Mouse (Mus musculus) left cerebral cortex, adult 11 months (tissue): ENCODE results near the gene Cish.
"Not testable (repeated sequence)": the region's sequence is repeated elsewhere in the genome, so short reads cannot be mapped to it uniquely, and the experiment has no call there.

ENCODE experiments used
- DNase-seq: peaks from one replicate; pipeline ENCODE4 v3.0.0; 2022; ENCODE audit warnings: low spot score

Gene Cish

DNA sequence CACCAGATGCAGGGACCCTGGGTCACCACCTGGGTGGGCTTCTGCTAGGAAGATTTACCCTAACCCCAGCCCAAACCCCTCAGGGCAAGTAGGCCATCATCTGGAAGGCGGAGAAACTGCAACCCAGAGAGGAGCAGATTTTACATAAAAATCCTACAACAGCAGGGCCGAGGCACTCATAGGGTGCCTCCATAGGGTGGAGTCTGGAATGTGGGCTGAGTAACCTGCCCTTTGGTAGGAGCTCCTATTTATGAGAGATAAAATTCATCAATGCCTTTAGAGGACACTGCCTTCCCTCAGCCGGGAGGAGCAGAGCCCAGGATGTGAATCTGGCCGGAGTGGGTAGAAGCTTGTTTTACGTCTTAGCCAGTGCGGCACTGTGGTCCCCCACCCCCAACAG is 3.0 kb downstream of the Cish start:
- DNase-seq = no peak

- no peak for DNase-seq
Observed at GRCm38 (mm10) chr9:107299783-107300182, 4.0 kb downstream of the Cish start.

DNA sequence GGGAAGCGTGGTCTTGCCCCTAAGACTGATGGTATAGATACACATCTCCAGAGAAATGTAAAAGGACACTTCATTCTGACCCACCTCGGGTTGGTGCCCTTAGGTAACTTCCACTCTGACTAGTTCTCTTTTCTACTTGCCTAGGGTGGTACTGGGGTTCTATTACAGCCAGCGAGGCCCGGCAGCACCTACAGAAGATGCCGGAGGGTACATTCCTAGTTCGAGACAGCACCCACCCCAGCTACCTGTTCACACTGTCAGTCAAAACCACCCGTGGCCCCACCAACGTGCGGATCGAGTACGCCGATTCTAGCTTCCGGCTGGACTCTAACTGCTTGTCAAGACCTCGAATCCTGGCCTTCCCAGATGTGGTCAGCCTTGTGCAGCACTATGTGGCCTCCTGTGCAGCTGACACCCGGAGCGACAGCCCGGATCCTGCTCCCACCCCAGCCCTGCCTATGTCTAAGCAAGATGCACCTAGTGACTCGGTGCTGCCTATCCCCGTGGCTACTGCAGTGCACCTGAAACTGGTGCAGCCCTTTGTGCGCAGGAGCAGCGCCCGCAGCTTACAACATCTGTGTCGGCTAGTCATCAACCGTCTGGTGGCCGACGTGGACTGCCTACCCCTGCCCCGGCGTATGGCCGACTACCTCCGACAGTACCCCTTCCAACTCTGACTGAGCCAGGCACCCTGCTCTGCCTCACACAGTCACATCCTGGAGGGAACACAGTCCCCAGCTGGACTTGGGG is 4.6 kb downstream of the Cish start:
- DNase-seq = no peak

DNA sequence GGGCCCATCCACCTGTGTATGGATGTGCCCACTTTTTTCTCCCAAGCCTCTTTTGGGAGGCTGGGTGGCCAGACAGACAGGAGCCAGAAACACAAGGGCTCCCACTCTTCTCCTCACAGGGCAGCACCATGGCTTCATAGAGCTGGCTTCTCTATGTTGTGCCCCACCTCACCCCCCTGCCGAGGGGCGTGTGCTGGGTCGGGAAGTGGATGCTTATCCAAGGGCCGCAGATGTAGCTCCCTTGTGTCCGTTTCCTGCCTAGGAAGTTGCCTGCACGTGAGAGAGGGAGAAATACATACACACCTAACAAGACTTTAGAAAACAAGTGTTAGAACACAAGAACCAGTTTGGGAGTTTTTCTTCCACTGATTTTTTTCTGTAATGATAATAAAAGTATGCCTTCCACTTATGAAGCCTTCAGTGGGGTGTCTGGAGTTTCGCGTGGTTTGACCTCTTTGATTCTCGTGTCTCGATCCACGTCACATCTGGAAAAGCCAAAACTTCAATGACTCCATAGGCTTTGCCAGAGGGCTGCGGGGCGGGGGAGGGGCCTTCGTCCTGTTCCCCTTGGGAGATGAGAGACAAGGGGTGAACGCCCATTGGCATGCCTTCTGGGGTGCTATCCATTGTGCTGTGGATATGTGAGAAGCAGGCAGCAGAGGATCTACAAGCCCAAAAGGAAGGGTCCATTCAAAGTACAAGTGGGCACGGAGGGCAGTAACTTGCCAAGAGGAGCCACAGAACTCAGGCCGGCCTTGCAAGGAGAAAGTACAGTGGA is 5.9 kb downstream of the Cish start:
- DNase-seq = no peak

DNA sequence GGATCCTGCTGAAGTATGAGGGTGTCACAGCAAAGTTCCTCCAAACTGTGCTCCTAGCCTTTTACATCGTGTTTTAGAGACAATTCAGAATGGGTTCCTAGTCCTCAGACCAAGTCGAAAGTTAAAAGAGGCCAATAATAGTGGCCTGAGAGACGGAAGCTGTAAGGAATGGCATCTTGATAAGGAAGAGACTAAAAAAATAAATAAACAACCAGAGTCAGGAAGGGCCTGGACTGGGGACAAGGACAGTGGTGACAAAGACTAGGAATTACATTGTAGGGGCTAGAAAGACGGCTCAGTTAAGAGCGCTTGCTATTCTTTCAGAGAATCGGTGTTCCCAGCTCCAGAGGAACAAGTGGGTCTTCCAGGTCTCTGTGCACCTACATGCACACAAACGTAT is 6.8 kb downstream of the Cish start:
- no peak for DNase-seq

DNA sequence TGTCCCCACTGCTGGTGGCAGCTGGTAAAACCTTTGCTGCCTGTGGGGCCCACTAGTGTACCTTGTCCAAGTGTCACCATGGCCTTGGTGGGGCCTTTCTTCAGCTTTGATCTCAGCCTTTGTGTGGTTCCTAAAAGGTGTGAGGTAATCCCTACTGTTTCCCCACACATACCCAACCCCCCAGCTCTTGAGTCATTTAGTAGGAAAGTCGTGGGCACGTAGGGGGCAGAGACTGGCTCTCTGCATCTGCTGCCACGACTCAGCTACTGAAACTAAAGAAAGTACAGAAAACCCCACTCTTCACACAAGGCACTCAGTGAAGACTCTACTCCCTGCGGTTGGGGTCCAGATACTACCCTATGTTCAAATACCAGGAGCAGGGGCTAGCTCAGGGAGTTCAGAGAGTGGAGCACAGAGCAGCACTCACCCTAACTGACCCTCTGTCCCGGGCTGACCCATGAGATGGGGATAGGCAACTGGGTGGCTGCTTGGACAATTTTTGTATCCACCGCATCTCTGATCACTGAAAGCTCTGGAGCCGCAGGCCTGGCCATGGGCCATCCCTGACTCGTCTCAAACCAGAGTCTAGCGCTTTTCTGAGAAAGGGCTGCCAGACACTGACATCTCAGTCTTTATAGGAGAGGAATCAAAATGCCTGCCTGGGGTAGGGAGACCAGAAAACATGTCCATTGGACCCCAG is 7.4 kb downstream of the Cish start:
- DNase-seq = no peak

GRCm38 (mm10) chr9:107303900-107304299 is 8.1 kb downstream of the Cish start:
- no peak for DNase-seq

DNA sequence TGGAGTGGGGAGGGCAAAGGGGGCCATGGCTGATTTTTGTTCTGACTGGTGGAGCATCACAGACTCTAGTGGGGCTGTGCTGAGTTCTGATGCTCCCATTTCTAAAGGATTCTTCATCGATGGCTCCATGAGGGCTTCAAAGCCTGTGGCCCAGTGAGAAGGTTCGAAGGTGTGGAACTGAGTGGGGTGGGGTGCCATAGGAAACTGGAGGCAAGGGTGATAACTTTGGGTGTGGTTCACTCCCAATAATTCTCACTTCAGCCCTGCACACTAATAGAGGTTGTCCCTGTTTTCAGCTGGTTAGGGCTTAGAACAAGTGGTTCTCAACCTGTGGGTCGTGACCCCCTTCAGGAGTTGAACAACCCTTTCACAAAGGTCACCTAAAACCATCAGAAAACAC is 8.6 kb downstream of the Cish start:
- DNase-seq = no peak

DNA sequence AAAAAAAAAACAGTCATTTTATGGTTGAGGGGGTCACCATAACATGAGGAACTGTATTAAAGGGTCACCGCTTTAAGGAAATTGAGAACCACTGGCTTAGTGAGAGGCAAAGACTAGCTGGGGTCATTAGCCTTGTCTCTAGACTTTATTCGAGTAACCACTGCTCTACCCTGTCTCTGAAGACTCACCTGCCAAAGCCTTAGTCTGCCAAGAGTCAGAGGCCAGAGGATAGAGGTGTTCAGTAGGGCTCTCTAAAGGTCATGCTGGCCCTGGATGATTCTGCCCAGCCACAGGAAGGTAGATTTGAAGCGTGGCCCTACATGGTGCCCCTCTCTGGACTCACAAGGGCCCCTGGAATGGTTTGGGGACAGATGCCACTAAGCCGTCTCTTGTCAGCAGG is 9.2 kb downstream of the Cish start:
- DNase-seq = no peak

DNA sequence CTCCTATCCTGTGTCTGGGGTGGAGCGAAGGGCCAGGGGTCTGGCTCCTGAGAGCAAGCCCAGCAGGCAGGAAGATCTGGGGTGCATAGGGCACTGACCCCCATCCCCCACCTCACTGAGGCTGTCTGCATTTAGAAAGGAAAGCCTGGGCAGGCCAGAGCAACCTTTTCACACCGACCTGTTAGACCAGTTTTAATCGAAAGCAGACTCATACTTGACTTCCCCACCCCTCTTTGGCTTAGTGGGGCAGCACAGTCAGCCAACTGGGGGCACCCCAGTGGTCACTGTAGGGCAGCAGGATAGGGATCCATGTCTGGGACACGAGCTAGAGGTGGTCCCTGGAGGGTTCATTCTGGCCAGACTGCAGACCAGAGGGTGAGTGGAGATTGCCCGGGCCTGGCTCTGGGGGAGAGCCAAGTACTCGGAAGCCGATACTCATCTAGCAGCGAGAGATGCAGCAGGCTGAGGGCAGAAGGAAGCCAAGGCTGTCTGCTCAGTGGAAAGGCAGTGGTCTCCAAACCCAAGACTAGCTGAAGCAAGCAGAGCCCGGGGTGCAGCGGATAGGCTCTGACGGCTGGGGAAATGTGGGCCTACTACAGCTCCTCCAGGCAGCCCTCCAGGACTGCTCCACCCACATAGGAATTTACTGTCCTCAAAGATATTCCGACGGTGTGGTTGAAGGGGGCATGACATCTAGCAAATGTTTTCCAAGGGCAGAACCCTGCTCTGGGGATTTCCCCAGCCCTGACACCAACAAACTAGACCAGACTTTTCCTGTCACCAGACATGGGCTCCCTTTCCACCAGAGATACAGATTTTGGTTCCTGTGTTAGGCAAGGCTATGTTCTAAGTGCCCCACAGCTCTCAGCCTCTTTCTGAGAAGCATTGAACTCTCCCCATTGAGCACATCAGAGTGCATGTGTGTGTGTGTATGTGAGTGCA is 10.0 kb downstream of the Cish start:
- DNase-seq = no peak

DNA sequence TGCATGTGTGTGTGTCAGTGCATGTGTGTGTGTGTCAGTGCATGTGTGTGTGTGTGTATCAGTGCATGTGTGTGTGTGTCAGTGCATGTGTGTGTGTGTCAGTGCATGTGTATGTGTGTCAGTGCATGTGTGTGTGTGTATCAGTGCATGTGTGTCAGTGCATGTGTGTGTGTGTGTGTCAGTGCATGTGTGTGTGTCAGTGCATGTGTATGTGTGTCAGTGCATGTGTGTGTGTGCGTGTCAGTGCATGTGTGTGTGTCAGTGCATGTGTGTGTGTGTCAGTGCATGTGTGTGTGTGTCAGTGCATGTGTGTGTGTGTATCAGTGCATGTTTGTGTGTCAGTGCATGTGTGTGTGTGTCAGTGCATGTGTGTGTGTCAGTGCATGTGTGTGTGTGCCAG is 10.8 kb downstream of the Cish start:
- not testable (repeated sequence) for DNase-seq

- no peak for DNase-seq
Observed at GRCm38 (mm10) chr9:107307099-107307872, 11.5 kb downstream of the Cish start.

DNA sequence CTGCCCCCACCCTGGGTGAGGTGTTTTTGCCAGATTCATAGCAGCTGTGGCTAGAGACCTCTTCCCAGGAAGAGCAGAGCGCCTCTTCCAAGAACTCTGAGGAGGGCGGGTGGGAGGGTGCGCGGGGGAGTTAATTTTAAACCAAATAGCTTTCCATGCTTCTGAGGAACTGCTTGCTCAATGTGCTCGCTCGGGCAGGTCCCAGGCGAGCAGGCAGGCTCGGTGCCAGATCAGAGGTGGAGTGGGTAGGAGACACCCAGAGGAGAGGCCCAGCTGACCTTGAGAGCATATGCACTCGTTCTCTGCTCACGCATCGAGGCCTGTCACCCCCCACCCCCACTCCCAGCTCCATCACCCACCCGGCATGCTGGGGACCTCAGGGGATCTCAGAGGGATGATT is 12.1 kb downstream of the Cish start:
- peak; percentile 23 for DNase-seq

GRCm38 (mm10) chr9:107308346-107309000 is 12.6 kb downstream of the Cish start:
- DNase-seq = no peak

- no peak for DNase-seq
Observed at GRCm38 (mm10) chr9:107309171-107309570, 13.3 kb downstream of the Cish start.

GRCm38 (mm10) chr9:107309600-107309999 is 13.8 kb downstream of the Cish start:
- no peak for DNase-seq

GRCm38 (mm10) chr9:107312811-107313584 is 17.2 kb downstream of the Cish start:
- no peak for DNase-seq

DNA sequence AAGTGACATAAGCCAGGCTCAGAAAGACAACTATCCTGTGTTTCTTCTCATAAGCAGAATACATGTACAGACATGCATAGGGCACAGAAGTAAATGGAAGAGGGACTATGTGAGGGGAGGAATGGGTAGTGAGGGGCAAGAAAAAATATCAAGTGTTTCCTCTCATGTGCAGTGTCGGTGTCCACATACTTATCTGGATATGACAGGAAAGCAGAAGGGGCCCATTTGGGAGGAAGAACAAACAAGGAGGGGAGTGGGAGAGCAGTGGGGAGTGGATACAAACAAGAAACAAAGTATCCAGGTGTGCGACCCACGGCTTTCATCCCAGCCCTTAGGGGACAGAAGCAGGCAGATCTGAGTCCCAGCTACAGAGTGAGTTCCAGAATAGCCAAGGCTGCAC is 18.1 kb downstream of the Cish start:
- DNase-seq = no peak

- no peak for DNase-seq
Observed at GRCm38 (mm10) chr9:107315791-107316190, 20.0 kb downstream of the Cish start.
